Mouse (Mus musculus) CH12F3 (cell line): ENCODE data around the gene Galr2.

Experiments
- in situ Hi-C: fragments of 300-500 bp; cut with MboI; formaldehyde crosslinking; loops from 2 replicates; pipeline ENCODE4 v1.14.3; 2020; ENCODE audit warnings: low sequenced_read_pairs

The Galr2 gene

GRCm38 (mm10) chr11:116280751-116281663 is at the start of gene Galr2:
Galr2 (plus strand) TSS chr11:116280939.
- in situ Hi-C loops: no loop called here

- in situ Hi-C loops: no loop called here
Measured at GRCm38 (mm10) chr11:116232427-116232826, 48.3 kb upstream of the Galr2 start.

- in situ Hi-C loops: no loop called here
Measured at GRCm38 (mm10) chr11:116234901-116235300, 45.8 kb upstream of the Galr2 start.

GRCm38 (mm10) chr11:116237742-116238395 is 42.9 kb upstream of the Galr2 start, which contains the start of gene Evpl:
Evpl (minus strand) TSS chr11:116238077.
- in situ Hi-C loops: no loop called here

GRCm38 (mm10) chr11:116239797-116240196 is 40.9 kb upstream of the Galr2 start:
- in situ Hi-C loops: no loop called here

- in situ Hi-C loops: no loop called here
Measured at GRCm38 (mm10) chr11:116241744-116242235, 38.9 kb upstream of the Galr2 start.

- in situ Hi-C loops: no loop called here
Measured at GRCm38 (mm10) chr11:116244580-116244979, 36.2 kb upstream of the Galr2 start.

GRCm38 (mm10) chr11:116245616-116246015 is 35.1 kb upstream of the Galr2 start:
- in situ Hi-C loops: no loop called here

GRCm38 (mm10) chr11:116247502-116248222 is 33.1 kb upstream of the Galr2 start:
- in situ Hi-C loops: no loop called here

- in situ Hi-C loops: no loop called here
Measured at GRCm38 (mm10) chr11:116250898-116251297, 29.8 kb upstream of the Galr2 start.

GRCm38 (mm10) chr11:116253076-116253600 is 27.6 kb upstream of the Galr2 start:
- in situ Hi-C loops: no loop called here

- in situ Hi-C loops: no loop called here
Measured at GRCm38 (mm10) chr11:116254627-116255026, 26.1 kb upstream of the Galr2 start.

- in situ Hi-C loops: no loop called here
Measured at GRCm38 (mm10) chr11:116255090-116255981, 25.4 kb upstream of the Galr2 start.

- in situ Hi-C loops: no loop called here
Measured at GRCm38 (mm10) chr11:116255982-116256675, 24.6 kb upstream of the Galr2 start.

- in situ Hi-C loops: no loop called here
Measured at GRCm38 (mm10) chr11:116259461-116259860, 21.3 kb upstream of the Galr2 start.

GRCm38 (mm10) chr11:116260259-116260658 is 20.5 kb upstream of the Galr2 start:
- in situ Hi-C loops: no loop called here

GRCm38 (mm10) chr11:116265352-116265751 is 15.4 kb upstream of the Galr2 start:
- in situ Hi-C loops: no loop called here

GRCm38 (mm10) chr11:116265850-116266249 is 14.9 kb upstream of the Galr2 start:
- in situ Hi-C loops: no loop called here

- in situ Hi-C loops: no loop called here
Measured at GRCm38 (mm10) chr11:116267637-116268036, 13.1 kb upstream of the Galr2 start.
